Mouse (Mus musculus): ENCODE data around the gene Zfp326.

Gene Zfp326

GRCm38 (mm10) chr5:105867427-105867826 is 8.9 kb upstream of the Zfp326 start:
- no peak for DNase-seq (ENCODE audit: low spot score)

- DNase-seq (ENCODE audit: low spot score): no peak
These were observed 8.4 kb upstream of the Zfp326 start for GRCm38 (mm10) chr5:105867841-105868447.

- peak; percentile 81 for DNase-seq (ENCODE audit: low spot score)
These were observed 7.8 kb upstream of the Zfp326 start for GRCm38 (mm10) chr5:105868593-105868992.

- DNase-seq (ENCODE audit: low spot score): no peak
These were observed 6.6 kb upstream of the Zfp326 start for GRCm38 (mm10) chr5:105869739-105870138.

GRCm38 (mm10) chr5:105871140-105871539 is 5.2 kb upstream of the Zfp326 start:
- no peak for DNase-seq (ENCODE audit: low spot score)

GRCm38 (mm10) chr5:105872176-105872575 is 4.2 kb upstream of the Zfp326 start:
- DNase-seq (ENCODE audit: low spot score): no peak

- no peak for DNase-seq (ENCODE audit: low spot score)
These were observed 3.4 kb upstream of the Zfp326 start for GRCm38 (mm10) chr5:105872916-105873315.

- DNase-seq (ENCODE audit: low spot score): no peak
These were observed 2.6 kb upstream of the Zfp326 start for GRCm38 (mm10) chr5:105873774-105874173.

- DNase-seq (ENCODE audit: low spot score): no peak
These were observed 1.9 kb upstream of the Zfp326 start for GRCm38 (mm10) chr5:105874476-105874875.

- no peak for DNase-seq (ENCODE audit: low spot score)
These were observed 785 bp downstream of the Zfp326 start for GRCm38 (mm10) chr5:105876925-105877774.

- no peak for DNase-seq (ENCODE audit: low spot score)
These were observed 11.0 kb downstream of the Zfp326 start for GRCm38 (mm10) chr5:105887317-105887716.

- DNase-seq (ENCODE audit: low spot score): no peak
These were observed 21.8 kb downstream of the Zfp326 start for GRCm38 (mm10) chr5:105898161-105898560.

- DNase-seq (ENCODE audit: low spot score): no peak
These were observed 32.8 kb downstream of the Zfp326 start for GRCm38 (mm10) chr5:105909209-105909608.

- DNase-seq (ENCODE audit: low spot score): no peak
These were observed 33.3 kb downstream of the Zfp326 start for GRCm38 (mm10) chr5:105909671-105910070.

GRCm38 (mm10) chr5:105911498-105911897 is 35.1 kb downstream of the Zfp326 start:
- no peak for DNase-seq (ENCODE audit: low spot score)

- DNase-seq (ENCODE audit: low spot score): no peak
These were observed 41.0 kb downstream of the Zfp326 start for GRCm38 (mm10) chr5:105917398-105917797.

GRCm38 (mm10) chr5:105918289-105918688 is 41.9 kb downstream of the Zfp326 start:
- DNase-seq (ENCODE audit: low spot score): no peak

- no peak for DNase-seq (ENCODE audit: low spot score)
These were observed 46.6 kb downstream of the Zfp326 start for GRCm38 (mm10) chr5:105922818-105923487.

- DNase-seq (ENCODE audit: low spot score): no peak
These were observed 48.0 kb downstream of the Zfp326 start for GRCm38 (mm10) chr5:105924347-105924746.

- no peak for DNase-seq (ENCODE audit: low spot score)
These were observed 49.3 kb downstream of the Zfp326 start for GRCm38 (mm10) chr5:105925568-105926255.

GRCm38 (mm10) chr5:105930282-105930681 is 53.9 kb downstream of the Zfp326 start:
- DNase-seq (ENCODE audit: low spot score): no peak

GRCm38 (mm10) chr5:105932392-105932791 is 56.0 kb downstream of the Zfp326 start:
- DNase-seq (ENCODE audit: low spot score): no peak
